Comparison of ENCODE assay signal across 10 mouse cellular contexts in genomic region chr15:91613981-91614665, GRCm38 (mm10). TPM values are rescaled to one million over a fixed set of nuclear protein-coding genes. Genes with fewer than 3 reads are reported as not detected.
DNase-seq lines count a peak whose midpoint lies in the region; ATAC-seq and TF ChIP-seq lines count a peak whose summit lies in the region.
"Had no signal": no experiment of that assay in that cellular context is flagged by ENCODE, and none has a peak within 500 bp of the region (broad histone marks: within the 10 kb centered on the region; RNA-seq: fewer than 3 reads in every experiment).

No protein-coding gene starts in this region.

- H3K4me1 ChIP-seq in hindbrain, embryonic 15.5 days (replicated peaks): peaks cover 11% of the 10 kb centered on the region; the same call in 1 of the 2 replicates
- H3K4me1 ChIP-seq in hindbrain, embryonic 11.5 days (replicated peaks; ENCODE audit: control insufficient read depth, insufficient read depth, low read length): no peaks in the 10 kb centered on the region
- no peaks in the 10 kb centered on the region for H3K4me1 ChIP-seq in lung, postnatal 0 days (ENCODE audit: insufficient read depth, low read depth, low read length)
- H3K4me1 ChIP-seq: megakaryocyte, embryonic 14.5 days had no signal

- peak; percentile 73; the same call in 1 of the 2 replicates for ATAC-seq in hindbrain, embryonic 15.5 days (ENCODE audit: low FRiP score, low read depth)
- ATAC-seq in hindbrain, embryonic 11.5 days (ENCODE audit: low FRiP score): no peak
- ATAC-seq in lung, postnatal 0 days: no peak

- H3K9me3 ChIP-seq in hindbrain, embryonic 15.5 days: no peaks in the 10 kb centered on the region
- H3K9me3 ChIP-seq in hindbrain, embryonic 11.5 days (ENCODE audit: control insufficient read depth, low read length): no peaks in the 10 kb centered on the region
- no peaks in the 10 kb centered on the region for H3K9me3 ChIP-seq in lung, postnatal 0 days (ENCODE audit: low read length)
- H3K9me3 ChIP-seq: megakaryocyte, embryonic 14.5 days had no signal

- peak overlapping the region; percentile 71 for H3K27ac ChIP-seq in hindbrain, embryonic 15.5 days (replicated peaks)
- no peak overlapping the region for H3K27ac ChIP-seq in hindbrain, embryonic 11.5 days (ENCODE audit: low read depth, low read length)
- H3K27ac ChIP-seq in lung, postnatal 0 days (ENCODE audit: low read length): no peak overlapping the region

- H3K36me3 ChIP-seq in hindbrain, embryonic 15.5 days: no peaks in the 10 kb centered on the region
- no peaks in the 10 kb centered on the region for H3K36me3 ChIP-seq in hindbrain, embryonic 11.5 days (ENCODE audit: control insufficient read depth, insufficient read depth, low read length)
- H3K36me3 ChIP-seq in lung, postnatal 0 days (ENCODE audit: insufficient read depth, low read length): no peaks in the 10 kb centered on the region

- no peak overlapping the region for H3K4me3 ChIP-seq in hindbrain, embryonic 15.5 days
- H3K4me3 ChIP-seq in hindbrain, embryonic 11.5 days (ENCODE audit: low read depth, low read length): no peak overlapping the region
- H3K4me3 ChIP-seq in lung, postnatal 0 days (ENCODE audit: low read depth, low read length): no peak overlapping the region
- H3K4me3 ChIP-seq: megakaryocyte, embryonic 14.5 days had no signal

- no peak for TF ChIP-seq CTCF in lung, postnatal 0 days (IDR thresholded peaks at IDR 0.05)

- DNase-seq in hindbrain, embryonic 11.5 days (ENCODE audit: low spot score): no peak
- peak; percentile 75 to 92 for DNase-seq in frontal cortex, postnatal 36 days (ENCODE audit: low spot score in 2 of 2)
- DNase-seq in left cerebral cortex, adult 9 months (ENCODE audit: low spot score in 2 of 2): peak; percentile 86 to 90
- DNase-seq in right cerebral cortex, postnatal 25 days: peak; percentile 78
- no peak for DNase-seq in urinary bladder, postnatal 25 days (ENCODE audit: low spot score)
- no peak for DNase-seq in lung, postnatal 0 days (ENCODE audit: low spot score)
- DNase-seq in kidney, postnatal 36 days: no peak
- DNase-seq: thymus, postnatal 14 days had no signal

- no peak overlapping the region for H3K4me2 ChIP-seq in hindbrain, embryonic 15.5 days
- H3K4me2 ChIP-seq in hindbrain, embryonic 11.5 days (replicated peaks; ENCODE audit: low read depth, low read length): no peak overlapping the region
- H3K4me2 ChIP-seq in lung, postnatal 0 days (replicated peaks; ENCODE audit: low read depth, low read length): no peak overlapping the region

- no peak for TF ChIP-seq EP300 in lung, postnatal 0 days (IDR thresholded peaks at IDR 0.05)

- no peak overlapping the region for H3K9ac ChIP-seq in hindbrain, embryonic 15.5 days
- no peak overlapping the region for H3K9ac ChIP-seq in hindbrain, embryonic 11.5 days (ENCODE audit: low read depth, low read length)
- no peak overlapping the region for H3K9ac ChIP-seq in lung, postnatal 0 days (replicated peaks; ENCODE audit: low read depth)

- no peaks in the 10 kb centered on the region for H3K27me3 ChIP-seq in hindbrain, embryonic 15.5 days
- no peaks in the 10 kb centered on the region for H3K27me3 ChIP-seq in hindbrain, embryonic 11.5 days (ENCODE audit: control insufficient read depth, insufficient read depth, low read length)
- H3K27me3 ChIP-seq in lung, postnatal 0 days (replicated peaks; ENCODE audit: insufficient read depth, low read length): no peaks in the 10 kb centered on the region
- H3K27me3 ChIP-seq: megakaryocyte, embryonic 14.5 days had no signal

- WGBS in hindbrain, embryonic 15.5 days: 68% methylated on average over 11 of the region's 11 CpGs
- WGBS in hindbrain, embryonic 11.5 days: 90% methylated on average over 11 of the region's 11 CpGs
- 78% methylated on average over 11 of the region's 11 CpGs for WGBS in lung, postnatal 0 days

RNA-seq across cellular contexts. Expression of gene Slc2a13, which starts 41.1 kb away (rescaled TPM):
- polyA plus RNA-seq in hindbrain, embryonic 15.5 days (2015; fragmentation: Nextera tagmentation; extraction: Ambion mirVana): 5.0 and 5.1 TPM in 2 replicates
- 1.5 and 1.8 TPM in 2 replicates for polyA plus RNA-seq in hindbrain, embryonic 11.5 days (2014; fragmentation: Nextera tagmentation; extraction: Ambion mirVana)
- 1.1 and 1.2 TPM in 2 replicates for polyA plus RNA-seq in lung, postnatal 0 days (2015; fragmentation: Nextera tagmentation; extraction: Ambion mirVana)

RNA-seq across cellular contexts. Expression of gene Lrrk2, which starts 58.9 kb away (rescaled TPM):
- polyA plus RNA-seq in hindbrain, embryonic 15.5 days (2015; fragmentation: Nextera tagmentation; extraction: Ambion mirVana): 2.0 and 2.4 TPM in 2 replicates
- polyA plus RNA-seq in hindbrain, embryonic 11.5 days (2014; fragmentation: Nextera tagmentation; extraction: Ambion mirVana): 3.4 and 4.7 TPM in 2 replicates
- polyA plus RNA-seq in lung, postnatal 0 days (2015; fragmentation: Nextera tagmentation; extraction: Ambion mirVana): 31.6 and 33.9 TPM in 2 replicates

Comparison
In these comparisons a context has a peak if more than half of its experiments do, and no peak if none do; other contexts are left out.
1. DNase-seq: peak in frontal cortex, postnatal 36 days (2 of 2), left cerebral cortex, adult 9 months (2 of 2) and right cerebral cortex, postnatal 25 days (single experiment); none in hindbrain, embryonic 11.5 days (single experiment), urinary bladder, postnatal 25 days (single experiment), lung, postnatal 0 days (single experiment) and kidney, postnatal 36 days (0 of 2).